Mouse (Mus musculus) E14TG2a.4 (cell line): Measurements from ENCODE around the gene Hexim2.
A peak's percentile ranks its signal among the peaks of the same experiment; 100 is the strongest.

Experiments
- H3K27me3 ChIP-seq: 2 replicates; pipeline ENCODE4 v1.6.1; 2014; ENCODE audit warnings: low read length, control low read depth; ENCODE audit not compliant: insufficient read depth
- H3K36me3 ChIP-seq: 2 replicates; pipeline ENCODE4 v1.6.1; 2014; ENCODE audit warnings: low read length, control low read depth; ENCODE audit not compliant: insufficient read depth
- H3K4me1 ChIP-seq: replicated peaks from 2 replicates; pipeline ENCODE4 v1.6.1; 2014; ENCODE audit warnings: low read depth, low read length, control low read depth
- H3K4me3 ChIP-seq: replicated peaks from 2 replicates; pipeline ENCODE4 v1.5.1; 2014; ENCODE audit warnings: mild to moderate bottlenecking, low read length
- H3K9me3 ChIP-seq: 2 replicates; pipeline ENCODE4 v1.6.1; 2014; ENCODE audit warnings: low read length, control low read depth
- CTCF ChIP-seq: conservative IDR thresholded peaks from 2 replicates; pipeline ENCODE4 v1.5.1; 2014; ENCODE audit warnings: low read length
- NANOG ChIP-seq: IDR thresholded peaks from 2 replicates; pipeline ENCODE4 v1.6.1; 2014; ENCODE audit warnings: borderline replicate concordance, low read length, mixed read lengths
- POU5F1 ChIP-seq: IDR thresholded peaks from 2 replicates; pipeline ENCODE4 v1.6.1; 2014; ENCODE audit warnings: low read length, borderline replicate concordance

Hexim2 gene

GRCm38 (mm10) chr11:103131701-103132575 is at the start of gene Hexim2:
TSS of gene Hexim2 (plus strand) at chr11:103132429.
- peaks cover 42% of the 10 kb centered on the region for H3K36me3 ChIP-seq
- H3K4me1 ChIP-seq: peaks cover 54% of the 10 kb centered on the region
- H3K4me3 ChIP-seq: peak within 1 kb of the TSS; percentile 97
- no peaks in the 10 kb centered on the region for H3K27me3 ChIP-seq
- no peaks in the 10 kb centered on the region for H3K9me3 ChIP-seq
- TF ChIP-seq NANOG: no peak
- no peak for TF ChIP-seq POU5F1
- TF ChIP-seq CTCF: no peak

- H3K4me1 ChIP-seq: peaks cover 52% of the 10 kb centered on the region
Measured at GRCm38 (mm10) chr11:103093306-103093705, 38.9 kb upstream of the Hexim2 start.

GRCm38 (mm10) chr11:103093862-103094833 is 38.1 kb upstream of the Hexim2 start:
- H3K4me1 ChIP-seq: peaks cover 60% of the 10 kb centered on the region
- no peak for TF ChIP-seq CTCF
- no peak for TF ChIP-seq NANOG
- no peak; the same call in 1 of the 2 replicates for TF ChIP-seq POU5F1
- H3K27me3 ChIP-seq: peaks cover 8% of the 10 kb centered on the region
- H3K36me3 ChIP-seq: no peaks in the 10 kb centered on the region
- H3K9me3 ChIP-seq: no peaks in the 10 kb centered on the region
- peak overlapping the region; percentile 48 for H3K4me3 ChIP-seq

More at GRCm38 (mm10) chr11:103093306-103093705, 38.9 kb upstream of the Hexim2 start:
- Histone ChIP-seq H3K36me3 (no peaks in the 10 kb centered on the region), H3K9me3 (no peaks in the 10 kb centered on the region), H3K4me3 (0 out of 2 replicates have a peak overlapping the region, but pooled peaks have one; percentile 48), H3K27me3 (peaks cover 2% of the 10 kb centered on the region)
- no peak for TF ChIP-seq POU5F1
- TF ChIP-seq CTCF: no peak
- no peak for TF ChIP-seq NANOG

GRCm38 (mm10) chr11:103095107-103095670 is 37.0 kb upstream of the Hexim2 start:
- Histone ChIP-seq H3K27me3 (peaks cover 19% of the 10 kb centered on the region), H3K4me1 (peaks cover 69% of the 10 kb centered on the region), H3K36me3 (no peaks in the 10 kb centered on the region), H3K9me3 (no peaks in the 10 kb centered on the region), H3K4me3 (peak overlapping the region; percentile 48)
- TF ChIP-seq POU5F1 (no peak), NANOG (no peak), CTCF (no peak)

GRCm38 (mm10) chr11:103095801-103096200 is 36.4 kb upstream of the Hexim2 start:
- no peaks in the 10 kb centered on the region for H3K9me3 ChIP-seq
- no peak overlapping the region for H3K4me3 ChIP-seq
- no peak for TF ChIP-seq POU5F1
- TF ChIP-seq CTCF: no peak
- no peak for TF ChIP-seq NANOG
- H3K27me3 ChIP-seq: peaks cover 25% of the 10 kb centered on the region
- H3K4me1 ChIP-seq: peaks cover 75% of the 10 kb centered on the region
- H3K36me3 ChIP-seq: no peaks in the 10 kb centered on the region

- no peaks in the 10 kb centered on the region for H3K9me3 ChIP-seq
- H3K27me3 ChIP-seq: peaks cover 39% of the 10 kb centered on the region
- H3K4me1 ChIP-seq: peaks cover 86% of the 10 kb centered on the region
- H3K36me3 ChIP-seq: no peaks in the 10 kb centered on the region
- peak overlapping the region; percentile 73 for H3K4me3 ChIP-seq
- TF ChIP-seq POU5F1 (no peak), CTCF (no peak), NANOG (no peak)
Measured at GRCm38 (mm10) chr11:103096979-103097894, 35.0 kb upstream of the Hexim2 start.

- Histone ChIP-seq H3K9me3 (no peaks in the 10 kb centered on the region), H3K27me3 (peaks cover 45% of the 10 kb centered on the region), H3K4me1 (peaks cover 92% of the 10 kb centered on the region), H3K36me3 (no peaks in the 10 kb centered on the region), H3K4me3 (peak overlapping the region; percentile 3; the same call in 1 of the 2 replicates)
- TF ChIP-seq CTCF (no peak), NANOG (no peak), POU5F1 (no peak)
Measured at GRCm38 (mm10) chr11:103098531-103099190, 33.6 kb upstream of the Hexim2 start.
